Mouse (Mus musculus): ENCODE measurements around the gene Upf3b. TPM values are rescaled to one million over a fixed set of nuclear protein-coding genes. Genes with fewer than 3 reads are reported as not detected.

The Upf3b gene
- total and polyA plus RNA-seq, 3 experiments = 14.0 to 25.0 TPM; not detected in 1

DNA sequence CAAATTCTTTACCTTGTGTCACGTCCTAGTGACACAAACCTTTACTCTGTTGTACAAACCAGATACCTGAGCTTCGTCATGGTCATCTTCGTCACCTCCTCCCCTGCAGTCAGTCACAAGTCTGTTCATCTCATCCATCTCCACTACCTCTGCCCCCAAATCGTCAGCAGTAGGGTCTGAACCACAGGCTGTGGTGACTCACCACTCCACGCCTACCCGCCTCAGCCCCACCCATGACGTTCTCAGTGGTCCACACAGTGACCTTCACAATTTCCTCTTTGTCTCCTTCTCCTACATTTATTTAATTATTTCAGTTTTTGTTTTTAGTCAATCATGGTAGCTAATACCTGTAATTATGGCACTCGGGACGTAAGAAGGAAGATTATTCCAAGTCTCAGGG is 46.2 kb downstream of the Upf3b start:
- H3K36me3 ChIP-seq (ENCODE audit: control insufficient read depth in 1 of 2, insufficient read depth in 2 of 2, low read length in 2 of 2) = no peaks in the 10 kb centered on the region
- TF ChIP-seq POLR2AphosphoS5 (IDR thresholded peaks at IDR 0.05; ENCODE audit: borderline replicate concordance, low read depth, low read length) = no peak
- TF ChIP-seq JUND (IDR thresholded peaks at IDR 0.05; ENCODE audit: low read depth, low read length) = no peak
- TF ChIP-seq ZNF384 (IDR thresholded peaks at IDR 0.05; ENCODE audit: low read depth, low read length) = no peak
- H3K9me3 ChIP-seq (replicated peaks; ENCODE audit: insufficient read depth, low read length) = no peaks in the 10 kb centered on the region
- H3K9ac ChIP-seq (ENCODE audit: control insufficient read depth, low read depth, low read length, poor library complexity, severe bottlenecking) = no peak overlapping the region
- H3K4me1 ChIP-seq (ENCODE audit: control insufficient read depth in 1 of 2, insufficient read depth in 2 of 2, low read length in 2 of 2) = 0 out of 4 replicates have a peak, but pooled peaks cover 0 to 4% of the 10 kb centered on the region in 2 experiments
- H3K79me2 ChIP-seq (ENCODE audit: control insufficient read depth, insufficient read depth, low read length, poor library complexity) = no peaks in the 10 kb centered on the region
- H3K4me3 ChIP-seq (ENCODE audit: control insufficient read depth in 1 of 2, insufficient read depth in 1 of 2, low read depth in 2 of 2, low read length in 2 of 2) = no peak overlapping the region
- no peaks in the 10 kb centered on the region for H3K27me3 ChIP-seq (ENCODE audit: control insufficient read depth in 1 of 2, insufficient read depth in 2 of 2, low read length in 2 of 2)
- H3K27ac ChIP-seq (ENCODE audit: control insufficient read depth, low read depth, low read length) = no peak overlapping the region
- DNase-seq (ENCODE audit: low read depth, low spot score) = peak; percentile 31

GRCm38 (mm10) chrX:37048890-37049823 is 61.0 kb downstream of the Upf3b start:
- Histone ChIP-seq H3K36me3 (ENCODE audit: control insufficient read depth in 1 of 2, insufficient read depth in 2 of 2, low read length in 2 of 2) (no peaks in the 10 kb centered on the region), H3K4me1 (ENCODE audit: control insufficient read depth in 1 of 2, insufficient read depth in 2 of 2, low read length in 2 of 2) (no peaks in the 10 kb centered on the region), H3K27ac (ENCODE audit: control insufficient read depth, low read depth, low read length) (no peak overlapping the region), H3K9ac (ENCODE audit: control insufficient read depth, low read depth, low read length, poor library complexity, severe bottlenecking) (no peak overlapping the region), H3K9me3 (replicated peaks; ENCODE audit: insufficient read depth, low read length) (no peaks in the 10 kb centered on the region), H3K4me3 (ENCODE audit: control insufficient read depth in 1 of 2, insufficient read depth in 1 of 2, low read depth in 2 of 2, low read length in 2 of 2) (no peak overlapping the region), H3K27me3 (ENCODE audit: control insufficient read depth in 1 of 2, insufficient read depth in 2 of 2, low read length in 2 of 2) (no peaks in the 10 kb centered on the region; a peak in 2 of 4 replicates), H3K79me2 (ENCODE audit: control insufficient read depth, insufficient read depth, low read length, poor library complexity) (no peaks in the 10 kb centered on the region)
- TF ChIP-seq POLR2AphosphoS5 (IDR thresholded peaks at IDR 0.05; ENCODE audit: borderline replicate concordance, low read depth, low read length) (no peak), USF2 (IDR thresholded peaks at IDR 0.05; ENCODE audit: borderline replicate concordance in 1 of 2, insufficient read depth in 1 of 2, low read depth in 1 of 2, low read length in 2 of 2) (no peak), SIN3A (IDR thresholded peaks at IDR 0.05; ENCODE audit: low read length) (no peak), NRF1 (IDR thresholded peaks at IDR 0.05; ENCODE audit: insufficient read depth, low read depth, low read length, poor library complexity, severe bottlenecking) (no peak), CTCF (IDR thresholded peaks at IDR 0.05 in 2 of 3, conservative IDR thresholded peaks at IDR 0.05 in 1 of 3; ENCODE audit: control insufficient read depth in 1 of 3, insufficient read depth in 1 of 3, low read depth in 2 of 3, low read length in 3 of 3, poor library complexity in 1 of 3, severe bottlenecking in 1 of 3) (no peak), MYC (IDR thresholded peaks at IDR 0.05; ENCODE audit: low read depth, low read length) (no peak), MXI1 (IDR thresholded peaks at IDR 0.05; ENCODE audit: low read depth, low read length) (no peak), ZC3H11A (IDR thresholded peaks at IDR 0.05; ENCODE audit: low read depth, low read length) (no peak), TCF12 (IDR thresholded peaks at IDR 0.05; ENCODE audit: low read depth, low read length) (no peak), CHD2 (IDR thresholded peaks at IDR 0.05; ENCODE audit: low read length) (no peak), POLR2AphosphoS2 (IDR thresholded peaks at IDR 0.05; ENCODE audit: low read length) (no peak), BHLHE40 (IDR thresholded peaks at IDR 0.05; ENCODE audit: borderline replicate concordance, low read depth, low read length) (no peak), EP300 (IDR thresholded peaks at IDR 0.05; ENCODE audit: low read depth in 1 of 2, low read length in 2 of 2) (no peak), GABPA (IDR thresholded peaks at IDR 0.05; ENCODE audit: low read depth, low read length) (no peak), NELFE (IDR thresholded peaks at IDR 0.05; ENCODE audit: low read depth, low read length) (no peak), MAZ (IDR thresholded peaks at IDR 0.05; ENCODE audit: low read depth, low read length) (no peak), MYB (IDR thresholded peaks at IDR 0.05; ENCODE audit: low read depth, low read length) (no peak), ZKSCAN1 (IDR thresholded peaks at IDR 0.05; ENCODE audit: low read depth, low read length) (no peak)
- DNase-seq (ENCODE audit: low read depth, low spot score) = no peak
